Mouse (Mus musculus): ENCODE data around the gene Serpina1f. TPM values are rescaled to one million over a fixed set of nuclear protein-coding genes. Genes with fewer than 3 reads are reported as not detected.
"Not testable (repeated sequence)": the region's sequence is repeated elsewhere in the genome, so short reads cannot be mapped to it uniquely, and the experiment has no call there.

The Serpina1f gene
- not detected in 2 replicates for polyA plus RNA-seq (2016; fragmentation: Nextera tagmentation; extraction: Ambion mirVana)

DNA sequence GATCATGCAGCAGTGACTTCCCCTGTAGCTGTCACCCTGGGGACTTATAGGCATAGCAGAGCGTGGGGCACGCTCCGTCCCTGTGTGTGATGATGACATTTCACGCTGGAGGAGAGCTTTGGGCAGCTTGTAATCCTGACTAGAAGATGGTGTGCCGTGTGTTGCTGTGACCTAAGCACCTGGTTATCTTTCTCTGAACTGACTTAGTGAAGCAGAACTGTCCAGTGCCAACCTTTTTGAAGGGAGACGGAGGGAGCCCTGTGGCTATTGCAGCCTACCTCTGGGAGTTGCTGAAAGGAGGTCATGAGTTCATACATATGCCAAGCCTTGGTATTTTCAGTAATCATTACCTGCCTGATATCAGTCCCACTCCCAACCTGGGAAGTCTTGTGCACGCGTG, at the start of gene Serpina1f:
TSS of gene Serpina1f (minus strand) at position 101 of the 400 bp plus-strand sequence.
- H3K27me3 ChIP-seq: no peaks in the 10 kb centered on the region
- no peaks in the 10 kb centered on the region for H3K36me3 ChIP-seq
- no peaks in the 10 kb centered on the region for H3K9me3 ChIP-seq
- H3K4me1 ChIP-seq: no peaks in the 10 kb centered on the region
- 90% methylated on average over 8 of the region's 8 CpGs for WGBS
- no peak for ATAC-seq (ENCODE audit: low FRiP score, low read depth)
- H3K4me2 ChIP-seq (replicated peaks): no peak within 1 kb of the TSS
- H3K27ac ChIP-seq (replicated peaks): no peak within 1 kb of the TSS
- H3K9ac ChIP-seq (replicated peaks): no peak within 1 kb of the TSS
- H3K4me3 ChIP-seq: no peak within 1 kb of the TSS

DNA sequence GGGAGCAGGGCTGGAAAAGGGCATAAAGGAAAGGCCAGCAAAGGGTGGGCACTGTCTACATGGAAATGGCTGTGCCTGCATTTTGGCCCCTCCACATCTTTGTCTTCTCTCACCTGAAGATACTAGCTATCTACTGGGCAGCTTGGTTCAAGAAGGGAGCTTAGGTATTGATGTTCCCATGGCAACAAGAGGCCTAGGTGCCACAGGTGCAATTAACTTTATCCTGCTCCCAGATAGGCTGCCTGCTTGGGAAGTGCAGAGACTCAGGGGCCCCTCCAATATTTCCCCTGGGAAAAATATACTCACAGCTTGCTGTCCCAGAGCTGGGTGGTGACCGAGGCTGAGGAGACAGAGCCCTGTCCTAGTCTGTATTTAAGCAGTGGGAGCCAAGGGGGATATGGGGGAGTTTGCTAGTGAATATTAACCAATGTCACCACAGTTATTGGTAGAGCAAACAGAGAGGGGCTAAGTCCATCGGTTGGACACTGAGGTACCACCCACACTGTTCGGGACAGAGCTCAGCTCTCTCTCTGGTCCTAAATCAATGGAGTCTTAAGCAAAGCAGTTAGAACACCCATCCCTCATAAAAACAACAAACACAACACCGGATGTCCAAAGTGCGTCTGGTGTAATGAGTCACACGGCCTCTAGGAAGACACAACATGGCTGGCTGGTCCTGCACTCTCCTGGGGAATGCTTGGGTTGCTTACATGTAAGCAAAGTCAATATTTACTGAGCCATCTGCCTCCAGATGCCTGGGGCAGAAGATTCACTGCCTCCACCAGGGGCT, 42.7 kb upstream of the Serpina1f start:
- H3K9me3 ChIP-seq; H3K27ac ChIP-seq (replicated peaks); H3K4me2 ChIP-seq (replicated peaks); H3K9ac ChIP-seq (replicated peaks); H3K27me3 ChIP-seq; ATAC-seq (ENCODE audit: low FRiP score, low read depth); H3K4me3 ChIP-seq; H3K36me3 ChIP-seq; H3K4me1 ChIP-seq: not testable (repeated sequence)
- 88% methylated on average over 6 of the region's 6 CpGs for WGBS

DNA sequence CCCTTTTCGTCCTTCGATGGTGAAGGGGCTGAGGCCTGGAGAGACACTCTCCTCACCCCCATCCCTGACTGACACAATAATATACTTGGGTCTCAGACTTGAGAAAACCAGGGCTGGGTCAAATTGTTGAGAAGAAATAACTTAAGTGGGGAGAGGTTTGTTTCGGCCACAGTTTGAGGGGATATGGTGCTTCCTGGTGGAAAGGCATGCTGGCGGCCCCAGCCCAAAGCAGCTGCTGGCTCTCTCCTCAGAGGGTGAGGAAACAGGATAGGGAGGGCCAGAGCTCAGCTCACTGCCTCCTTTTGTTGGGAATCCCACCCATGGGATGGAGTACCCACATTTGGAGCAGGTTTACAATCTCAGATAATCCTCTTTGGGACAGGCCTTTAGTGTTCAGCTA, 40.2 kb upstream of the Serpina1f start:
- ATAC-seq (ENCODE audit: low FRiP score, low read depth); H3K4me3 ChIP-seq; H3K9me3 ChIP-seq; H3K27me3 ChIP-seq; H3K27ac ChIP-seq (replicated peaks); H3K9ac ChIP-seq (replicated peaks); H3K4me2 ChIP-seq (replicated peaks); H3K36me3 ChIP-seq; H3K4me1 ChIP-seq: not testable (repeated sequence)
- WGBS: 89% methylated on average over 4 of the region's 4 CpGs

- not testable (repeated sequence) for H3K9me3 ChIP-seq; H3K36me3 ChIP-seq; H3K27ac ChIP-seq (replicated peaks); H3K4me2 ChIP-seq (replicated peaks); H3K4me1 ChIP-seq; H3K27me3 ChIP-seq; H3K4me3 ChIP-seq; H3K9ac ChIP-seq (replicated peaks); ATAC-seq (ENCODE audit: low FRiP score, low read depth)
- WGBS: 87% methylated on average over 4 of the region's 4 CpGs
Measured at GRCm38 (mm10) chr12:103735101-103735500, 39.8 kb upstream of the Serpina1f start.

GRCm38 (mm10) chr12:103711537-103711936, 16.2 kb upstream of the Serpina1f start:
- WGBS: 74% methylated on average over 3 of the region's 3 CpGs
- Histone ChIP-seq H3K36me3 (no peaks in the 10 kb centered on the region), H3K27me3 (no peaks in the 10 kb centered on the region), H3K4me3 (no peak overlapping the region), H3K9me3 (no peaks in the 10 kb centered on the region), H3K9ac (replicated peaks) (no peak overlapping the region), H3K4me1 (no peaks in the 10 kb centered on the region), H3K27ac (replicated peaks) (no peak overlapping the region), H3K4me2 (replicated peaks) (no peak overlapping the region)
- no peak for ATAC-seq (ENCODE audit: low FRiP score, low read depth)

GRCm38 (mm10) chr12:103710405-103710804, 15.1 kb upstream of the Serpina1f start:
- Histone ChIP-seq H3K9ac (replicated peaks) (no peak overlapping the region), H3K4me1 (no peaks in the 10 kb centered on the region), H3K4me3 (no peak overlapping the region), H3K36me3 (no peaks in the 10 kb centered on the region), H3K27me3 (no peaks in the 10 kb centered on the region), H3K9me3 (no peaks in the 10 kb centered on the region), H3K27ac (replicated peaks) (no peak overlapping the region), H3K4me2 (replicated peaks) (no peak overlapping the region)
- WGBS: 68% methylated on average over 1 of the region's 1 CpGs
- no peak for ATAC-seq (ENCODE audit: low FRiP score, low read depth)

GRCm38 (mm10) chr12:103706113-103706512, 10.8 kb upstream of the Serpina1f start:
- ATAC-seq (ENCODE audit: low FRiP score, low read depth): no peak
- 75% methylated on average over 4 of the region's 4 CpGs for WGBS

DNA sequence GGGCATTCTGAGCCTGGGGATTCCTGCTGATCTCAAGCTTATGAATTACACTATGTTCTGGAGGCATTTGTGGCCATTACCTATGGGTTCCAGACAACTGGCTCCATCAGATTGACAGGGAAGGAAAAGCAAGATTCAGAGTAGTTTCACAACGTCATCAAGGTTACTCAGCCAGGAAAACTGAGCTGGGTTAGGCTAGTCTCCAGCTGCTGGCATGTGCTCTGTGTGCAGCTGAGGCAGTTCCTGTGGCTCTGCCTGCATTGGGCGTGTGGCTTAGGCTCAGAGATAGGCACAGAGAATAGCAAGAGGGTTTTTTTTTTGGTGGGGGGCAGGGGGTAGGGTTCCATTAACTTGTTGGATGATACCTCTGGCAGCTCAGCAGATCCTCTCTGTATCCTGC, 10.2 kb upstream of the Serpina1f start:
- WGBS: 82% methylated on average over 2 of the region's 2 CpGs
- no peak overlapping the region for H3K9ac ChIP-seq (replicated peaks)
- ATAC-seq (ENCODE audit: low FRiP score, low read depth): no peak
- H3K36me3 ChIP-seq: no peaks in the 10 kb centered on the region
- H3K9me3 ChIP-seq: no peaks in the 10 kb centered on the region
- no peak overlapping the region for H3K4me3 ChIP-seq
- no peak overlapping the region for H3K4me2 ChIP-seq (replicated peaks)
- no peaks in the 10 kb centered on the region for H3K27me3 ChIP-seq
- no peaks in the 10 kb centered on the region for H3K4me1 ChIP-seq
- no peak overlapping the region for H3K27ac ChIP-seq (replicated peaks)

More at GRCm38 (mm10) chr12:103706113-103706512, 10.8 kb upstream of the Serpina1f start:
- no peaks in the 10 kb centered on the region for H3K4me1 ChIP-seq
- no peak overlapping the region for H3K4me2 ChIP-seq (replicated peaks)
- no peaks in the 10 kb centered on the region for H3K36me3 ChIP-seq
- H3K9ac ChIP-seq (replicated peaks): no peak overlapping the region
- H3K9me3 ChIP-seq: no peaks in the 10 kb centered on the region
- H3K27me3 ChIP-seq: no peaks in the 10 kb centered on the region
- no peak overlapping the region for H3K4me3 ChIP-seq
- H3K27ac ChIP-seq (replicated peaks): no peak overlapping the region

- Histone ChIP-seq H3K9ac (replicated peaks) (no peak overlapping the region), H3K9me3 (no peaks in the 10 kb centered on the region), H3K36me3 (no peaks in the 10 kb centered on the region), H3K27me3 (no peaks in the 10 kb centered on the region), H3K4me2 (replicated peaks) (no peak overlapping the region), H3K4me3 (no peak overlapping the region), H3K4me1 (no peaks in the 10 kb centered on the region), H3K27ac (replicated peaks) (no peak overlapping the region)
- ATAC-seq (ENCODE audit: low FRiP score, low read depth): no peak
- WGBS: 89% methylated on average over 4 of the region's 4 CpGs
Measured at GRCm38 (mm10) chr12:103700144-103700750, 4.9 kb upstream of the Serpina1f start.

- Histone ChIP-seq H3K4me3 (no peak overlapping the region), H3K27ac (replicated peaks) (no peak overlapping the region), H3K4me1 (no peaks in the 10 kb centered on the region), H3K36me3 (no peaks in the 10 kb centered on the region), H3K9me3 (no peaks in the 10 kb centered on the region), H3K4me2 (replicated peaks) (no peak overlapping the region), H3K27me3 (no peaks in the 10 kb centered on the region), H3K9ac (replicated peaks) (no peak overlapping the region)
- WGBS: 80% methylated on average over 3 of the region's 3 CpGs
- no peak for ATAC-seq (ENCODE audit: low FRiP score, low read depth)
Measured at GRCm38 (mm10) chr12:103688221-103688814, 7.0 kb downstream of the Serpina1f start.

- H3K27ac ChIP-seq (replicated peaks): no peak overlapping the region
- H3K9ac ChIP-seq (replicated peaks): no peak overlapping the region
- no peak for ATAC-seq (ENCODE audit: low FRiP score, low read depth)
- no peaks in the 10 kb centered on the region for H3K27me3 ChIP-seq
- H3K4me1 ChIP-seq: no peaks in the 10 kb centered on the region
- no peak overlapping the region for H3K4me3 ChIP-seq
- H3K4me2 ChIP-seq (replicated peaks): no peak overlapping the region
- 60% methylated on average over 7 of the region's 7 CpGs for WGBS
- no peaks in the 10 kb centered on the region for H3K36me3 ChIP-seq
- H3K9me3 ChIP-seq: no peaks in the 10 kb centered on the region
Measured at GRCm38 (mm10) chr12:103687021-103687420, 8.3 kb downstream of the Serpina1f start.

DNA sequence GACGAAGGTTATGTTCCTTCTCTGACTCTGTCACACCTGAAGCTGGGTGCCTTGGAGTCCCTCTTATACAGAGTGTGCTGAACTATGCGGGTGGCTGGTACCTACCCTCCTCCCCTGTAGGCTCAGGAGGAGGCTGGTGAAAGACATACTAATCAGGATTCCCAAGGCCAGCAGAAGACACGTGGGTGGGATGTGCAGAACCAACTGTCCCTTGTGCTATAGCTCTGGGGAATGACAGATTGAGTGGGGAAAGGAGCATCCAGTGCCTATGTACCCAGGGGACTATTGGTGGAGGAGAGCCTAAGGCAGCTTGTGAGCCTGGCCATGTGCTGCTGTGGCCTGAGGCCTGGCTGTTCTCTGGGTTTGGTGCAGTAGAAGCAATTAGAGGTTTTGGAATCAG, 9.3 kb downstream of the Serpina1f start:
- Histone ChIP-seq H3K27me3 (no peaks in the 10 kb centered on the region), H3K4me3 (no peak overlapping the region), H3K9me3 (no peaks in the 10 kb centered on the region), H3K9ac (replicated peaks) (no peak overlapping the region), H3K27ac (replicated peaks) (no peak overlapping the region), H3K4me2 (replicated peaks) (no peak overlapping the region), H3K4me1 (no peaks in the 10 kb centered on the region), H3K36me3 (no peaks in the 10 kb centered on the region)
- no peak for ATAC-seq (ENCODE audit: low FRiP score, low read depth)
- 78% methylated on average over 3 of the region's 3 CpGs for WGBS
